Mouse (Mus musculus): ENCODE measurements at regions not wholly inside any gene's neighbourhood (a gene's known extent, or its start where the extent isn't known, plus 50 kb on each side); places are given as distances from the start of the nearest gene placed in this dataset.
"Not testable (repeated sequence)": the region's sequence is repeated elsewhere in the genome, so short reads cannot be mapped to it uniquely, and the experiment has no call there.

GRCm38 (mm10) chr14:104849274-104849673, 326.8 kb upstream of the Rnf219 start:
- in situ Hi-C loops (cut with MboI, MseI), result loop anchor here (10.0 to 25.0 kb wide), 2 partner anchors 936 to 1287 kb away; no protein-coding TSS in a partner anchor

- in situ Hi-C loops (cut with MboI, MseI), result loop anchor here (25.0 kb wide), 1 partner anchor 1265 kb away; no protein-coding TSS in a partner anchor
Observed at GRCm38 (mm10) chr14:104827404-104827803, 305.0 kb upstream of the Rnf219 start.

- in situ Hi-C loops (cut with MboI, MseI), result loop anchor here (25.0 kb wide), 1 partner anchor 1263 kb away; no protein-coding TSS in a partner anchor
Observed at GRCm38 (mm10) chr14:104824926-104825325, 302.5 kb upstream of the Rnf219 start.

GRCm38 (mm10) chr14:104824224-104824623, 301.8 kb upstream of the Rnf219 start:
- in situ Hi-C loops (cut with MboI, MseI), result no loop called here

- in situ Hi-C loops (cut with MboI, MseI), result no loop called here
Observed at GRCm38 (mm10) chr14:104821903-104822573, 299.6 kb upstream of the Rnf219 start.

GRCm38 (mm10) chr14:104819106-104819505, 296.7 kb upstream of the Rnf219 start:
- in situ Hi-C loops (cut with MboI, MseI), result no loop called here

GRCm38 (mm10) chr14:104813977-104814584, 291.6 kb upstream of the Rnf219 start:
- in situ Hi-C loops (cut with MboI, MseI), result loop anchor here (5.0 kb wide), 1 partner anchor 772 kb away; no protein-coding TSS in a partner anchor

- in situ Hi-C loops (cut with MboI, MseI), result loop anchor here (5.0 kb wide), 1 partner anchor 770 kb away; no protein-coding TSS in a partner anchor
Observed at GRCm38 (mm10) chr14:104812006-104812405, 289.6 kb upstream of the Rnf219 start.

- in situ Hi-C loops (cut with MboI, MseI), result no loop called here
Observed at GRCm38 (mm10) chr14:104805332-104805731, 282.9 kb upstream of the Rnf219 start.

- in situ Hi-C loops (cut with MboI, MseI), result no loop called here
Observed at GRCm38 (mm10) chr14:104796348-104796965, 274.0 kb upstream of the Rnf219 start.

GRCm38 (mm10) chr14:104789346-104789745, 266.9 kb upstream of the Rnf219 start:
- in situ Hi-C loops (cut with MboI, MseI), result no loop called here

GRCm38 (mm10) chr14:104785066-104785465, 262.6 kb upstream of the Rnf219 start:
- in situ Hi-C loops (cut with MboI, MseI), result no loop called here

- in situ Hi-C loops (cut with MboI, MseI), result no loop called here
Observed at GRCm38 (mm10) chr14:104769938-104770337, 247.5 kb upstream of the Rnf219 start.

GRCm38 (mm10) chr14:104734213-104734612, 211.8 kb upstream of the Rnf219 start:
- in situ Hi-C loops (cut with MboI, MseI), result no loop called here

GRCm38 (mm10) chr14:104732036-104732435, 209.6 kb upstream of the Rnf219 start:
- in situ Hi-C loops (cut with MboI, MseI), result no loop called here

GRCm38 (mm10) chr14:104731319-104731995, 209.0 kb upstream of the Rnf219 start:
- in situ Hi-C loops (cut with MboI, MseI), result no loop called here

- in situ Hi-C loops (cut with MboI, MseI), result not testable (repeated sequence)
Observed at GRCm38 (mm10) chr14:104715651-104716050, 193.2 kb upstream of the Rnf219 start.

GRCm38 (mm10) chr14:104702283-104702893, 179.9 kb upstream of the Rnf219 start:
- in situ Hi-C loops (cut with MboI, MseI), result no loop called here

- in situ Hi-C loops (cut with MboI, MseI), result no loop called here
Observed at GRCm38 (mm10) chr14:104698962-104699361, 176.5 kb upstream of the Rnf219 start.

- in situ Hi-C loops (cut with MboI, MseI), result no loop called here
Observed at GRCm38 (mm10) chr14:104695101-104695500, 172.7 kb upstream of the Rnf219 start.

GRCm38 (mm10) chr14:104694174-104694803, 171.8 kb upstream of the Rnf219 start:
- in situ Hi-C loops (cut with MboI, MseI), result no loop called here

Measured in regulatory T cell (primary cell).